Mouse (Mus musculus) hindbrain, embryonic 12.5 days (tissue): ENCODE data around the gene Fam160b1. TPM values are rescaled to one million over a fixed set of nuclear protein-coding genes. Genes with fewer than 3 reads are reported as not detected.

Source experiments
- ATAC-seq: fragments of 200-750 bp; cut with Nextera tagmentation; 2 replicates; pipeline ENCODE4 v1.8.0; 2017; ENCODE audit warnings: moderate TSS enrichment; ENCODE audit not compliant: low FRiP score
- H3K27ac ChIP-seq: fragments of 300-500 bp; sonication (generic); 2 replicates; pipeline ENCODE4 v1.5.1; 2016; ENCODE audit warnings: mild to moderate bottlenecking
- H3K27me3 ChIP-seq: fragments of 300-500 bp; sonication (generic); 2 replicates; pipeline ENCODE4 v1.6.1; 2016; ENCODE audit warnings: mild to moderate bottlenecking
- H3K36me3 ChIP-seq: fragments of 300-500 bp; sonication (generic); 2 replicates; pipeline ENCODE4 v1.6.1; 2016; ENCODE audit warnings: mild to moderate bottlenecking
- H3K4me1 ChIP-seq: fragments of 300-500 bp; sonication (generic); 2 replicates; pipeline ENCODE4 v1.6.1; 2016
- H3K4me2 ChIP-seq: fragments of 300-500 bp; sonication (generic); replicated peaks from 2 replicates; pipeline ENCODE4 v1.6.1; 2016; ENCODE audit warnings: mild to moderate bottlenecking
- H3K4me3 ChIP-seq: fragments of 300-500 bp; sonication (generic); 2 replicates; pipeline ENCODE4 v1.5.1; 2016; ENCODE audit warnings: mild to moderate bottlenecking
- H3K9ac ChIP-seq: fragments of 300-500 bp; sonication (generic); 2 replicates; pipeline ENCODE4 v1.6.1; 2016; ENCODE audit warnings: mild to moderate bottlenecking, moderate library complexity
- H3K9me3 ChIP-seq: fragments of 300-500 bp; sonication (generic); replicated peaks from 2 replicates; pipeline ENCODE4 v1.6.1; 2016; ENCODE audit warnings: mild to moderate bottlenecking
- WGBS: fragments of 180-500 bp; shearing (Covaris S2); methylation state at CpG from one replicate; pipeline ENCODE4 v1.1.7; 2016; 5-methylcytosine and 5-hydroxymethylcytosine counted together
- polyA plus RNA-seq: library from polyadenylated mRNA; unstranded; fragments of >200 nt; fragmentation: Nextera tagmentation; extraction: Ambion mirVana; gene quantifications from 2 replicates; pipeline ENCODE4 v1.2.1, GENCODE M21; 2016

The Fam160b1 gene
- polyA plus RNA-seq, 1 experiment from 2014 or later, result 19.6 TPM

GRCm38 (mm10) chr19:57352337-57352935 is 8.0 kb upstream of the Fam160b1 start:
- Histone ChIP-seq H3K4me1 (peaks cover 12% of the 10 kb centered on the region; the same call in 1 of the 2 replicates), H3K36me3 (no peaks in the 10 kb centered on the region), H3K27ac (no peak overlapping the region), H3K4me2 (no peak overlapping the region), H3K9ac (no peak overlapping the region), H3K9me3 (peaks cover 6% of the 10 kb centered on the region), H3K27me3 (no peaks in the 10 kb centered on the region), H3K4me3 (no peak overlapping the region)
- no peak for ATAC-seq
- WGBS, result 79% methylated on average over 12 of the region's 12 CpGs

GRCm38 (mm10) chr19:57353228-57353627 is 7.3 kb upstream of the Fam160b1 start:
- Histone ChIP-seq H3K27me3 (no peaks in the 10 kb centered on the region), H3K4me3 (no peak overlapping the region), H3K4me2 (no peak overlapping the region), H3K27ac (no peak overlapping the region), H3K4me1 (peaks cover 12% of the 10 kb centered on the region; the same call in 1 of the 2 replicates), H3K36me3 (no peaks in the 10 kb centered on the region), H3K9ac (no peak overlapping the region), H3K9me3 (no peaks in the 10 kb centered on the region)
- 82% methylated on average over 10 of the region's 10 CpGs for WGBS
- ATAC-seq, result no peak

DNA sequence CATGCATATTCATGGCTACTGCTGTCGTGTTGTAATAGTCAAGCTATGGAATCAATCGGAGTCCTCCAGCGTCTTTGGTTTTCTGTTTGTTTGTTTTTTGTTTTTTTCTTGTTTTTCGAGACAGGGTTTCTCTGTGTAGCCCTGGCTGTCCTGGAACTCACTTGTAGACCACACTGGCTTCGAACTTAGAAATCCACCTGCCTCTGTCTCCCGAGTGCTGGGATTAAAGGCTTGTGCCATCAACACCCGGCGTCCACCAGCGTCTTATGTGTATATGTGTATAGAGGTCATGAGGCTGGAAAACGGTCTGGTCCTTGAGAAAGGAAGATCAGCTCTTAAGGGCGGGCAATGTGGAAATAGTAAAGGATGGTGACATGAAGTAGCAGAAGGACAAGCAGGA is 6.4 kb upstream of the Fam160b1 start:
- peaks cover 12% of the 10 kb centered on the region; the same call in 1 of the 2 replicates for H3K4me1 ChIP-seq
- no peak overlapping the region for H3K4me3 ChIP-seq
- no peaks in the 10 kb centered on the region for H3K36me3 ChIP-seq
- H3K4me2 ChIP-seq, result no peak overlapping the region
- ATAC-seq, result no peak
- no peak overlapping the region for H3K9ac ChIP-seq
- no peaks in the 10 kb centered on the region for H3K27me3 ChIP-seq
- 90% methylated on average over 11 of the region's 11 CpGs for WGBS
- no peaks in the 10 kb centered on the region for H3K9me3 ChIP-seq
- H3K27ac ChIP-seq, result no peak overlapping the region

DNA sequence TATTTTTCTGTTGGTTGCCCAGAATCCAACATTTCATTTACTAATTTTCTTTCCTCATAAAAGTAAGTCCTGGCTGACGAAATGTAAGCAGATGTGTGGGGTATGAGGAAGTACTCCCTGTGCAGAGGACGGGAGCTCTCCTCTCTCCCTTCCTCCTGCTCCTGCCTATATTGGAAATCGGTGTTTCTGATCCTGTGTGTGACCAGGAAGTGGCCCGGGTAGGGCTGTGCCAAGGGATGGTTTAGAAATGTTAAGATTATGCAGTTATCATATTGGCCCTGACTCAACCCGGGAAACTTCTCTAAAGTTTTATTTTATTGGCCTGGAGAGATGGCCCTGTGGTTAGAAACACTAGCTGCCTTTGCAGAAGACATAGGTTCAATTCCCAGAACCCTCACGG is 5.8 kb upstream of the Fam160b1 start:
- peaks cover 14% of the 10 kb centered on the region for H3K4me1 ChIP-seq
- H3K4me2 ChIP-seq, result no peak overlapping the region
- 90% methylated on average over 6 of the region's 6 CpGs for WGBS
- no peaks in the 10 kb centered on the region for H3K27me3 ChIP-seq
- H3K36me3 ChIP-seq, result no peaks in the 10 kb centered on the region
- H3K4me3 ChIP-seq, result no peak overlapping the region
- H3K9ac ChIP-seq, result no peak overlapping the region
- H3K27ac ChIP-seq, result no peak overlapping the region
- no peaks in the 10 kb centered on the region for H3K9me3 ChIP-seq
- ATAC-seq, result no peak

- 78% methylated on average over 16 of the region's 16 CpGs for whole genome bisulfite sequencing
- Histone ChIP-seq H3K4me2 (no peak overlapping the region), H3K9me3 (no peaks in the 10 kb centered on the region), H3K27ac (peak overlapping the region; percentile 52), H3K36me3 (no peaks in the 10 kb centered on the region), H3K4me1 (peaks cover 22% of the 10 kb centered on the region), H3K27me3 (no peaks in the 10 kb centered on the region), H3K4me3 (no peak overlapping the region), H3K9ac (no peak overlapping the region)
- no peak for ATAC-seq
Measured at GRCm38 (mm10) chr19:57355451-57356251, 4.8 kb upstream of the Fam160b1 start.

GRCm38 (mm10) chr19:57356273-57356672 is 4.2 kb upstream of the Fam160b1 start:
- Histone ChIP-seq H3K9me3 (no peaks in the 10 kb centered on the region), H3K4me2 (no peak overlapping the region), H3K27me3 (no peaks in the 10 kb centered on the region), H3K4me1 (peaks cover 22% of the 10 kb centered on the region), H3K36me3 (no peaks in the 10 kb centered on the region), H3K9ac (no peak overlapping the region), H3K4me3 (no peak overlapping the region), H3K27ac (no peak overlapping the region)
- WGBS, result 84% methylated on average over 7 of the region's 7 CpGs
- no peak for ATAC-seq

- Histone ChIP-seq H3K9me3 (no peaks in the 10 kb centered on the region), H3K9ac (no peak overlapping the region), H3K4me3 (no peak overlapping the region), H3K36me3 (no peaks in the 10 kb centered on the region), H3K4me1 (peaks cover 22% of the 10 kb centered on the region), H3K27me3 (no peaks in the 10 kb centered on the region), H3K27ac (no peak overlapping the region), H3K4me2 (no peak overlapping the region)
- WGBS, result 86% methylated on average over 6 of the region's 6 CpGs
- no peak for ATAC-seq
Measured at GRCm38 (mm10) chr19:57357244-57357643, 3.2 kb upstream of the Fam160b1 start.

DNA sequence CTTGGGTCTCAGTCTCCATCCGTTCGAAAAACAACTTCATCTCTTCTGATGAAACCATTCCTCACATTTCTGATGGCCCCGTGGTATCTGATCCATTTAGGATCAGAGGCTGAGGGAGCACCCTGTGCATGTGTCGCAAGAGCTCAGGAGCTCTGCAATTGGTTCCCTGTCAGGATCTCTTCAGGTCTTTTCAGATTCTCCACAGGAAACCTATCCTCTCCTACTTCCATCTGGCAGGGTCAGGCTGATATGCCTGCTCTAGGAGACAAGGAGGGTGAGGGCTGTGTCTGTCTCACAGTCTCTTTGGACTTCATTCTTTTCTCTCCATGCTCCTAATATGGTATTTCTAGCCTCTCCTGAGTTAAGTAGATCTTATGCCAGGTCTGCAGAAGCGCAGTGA is 2.7 kb upstream of the Fam160b1 start:
- Histone ChIP-seq H3K4me1 (peaks cover 24% of the 10 kb centered on the region), H3K36me3 (no peaks in the 10 kb centered on the region), H3K4me3 (no peak overlapping the region), H3K27me3 (no peaks in the 10 kb centered on the region), H3K9me3 (no peaks in the 10 kb centered on the region), H3K4me2 (no peak overlapping the region), H3K27ac (no peak overlapping the region), H3K9ac (no peak overlapping the region)
- 87% methylated on average over 5 of the region's 5 CpGs for WGBS
- ATAC-seq, result no peak

DNA sequence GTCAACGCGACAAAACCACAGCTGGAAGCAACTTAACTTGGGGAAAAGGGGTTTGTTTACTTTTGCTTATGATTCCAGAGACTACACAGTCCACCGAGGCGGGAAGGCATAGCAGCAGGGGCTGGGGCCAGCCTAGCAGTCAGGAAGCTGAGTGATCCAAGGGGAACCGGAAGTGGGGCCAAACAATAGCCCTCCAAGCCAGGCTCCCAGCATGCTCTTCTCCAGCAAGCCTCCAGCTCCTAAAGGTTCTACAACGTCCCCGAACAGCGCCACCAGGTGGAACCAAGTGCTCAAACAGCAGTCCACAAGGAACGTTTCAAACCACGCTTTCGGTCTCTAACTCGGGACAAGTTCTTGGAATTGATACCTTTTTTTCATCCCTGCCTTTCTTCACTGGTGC is 2.2 kb upstream of the Fam160b1 start:
- Histone ChIP-seq H3K4me2 (no peak overlapping the region), H3K27ac (no peak overlapping the region; the same call in 1 of the 2 replicates), H3K4me1 (peaks cover 29% of the 10 kb centered on the region), H3K4me3 (no peak overlapping the region), H3K36me3 (no peaks in the 10 kb centered on the region), H3K9ac (no peak overlapping the region), H3K27me3 (no peaks in the 10 kb centered on the region), H3K9me3 (no peaks in the 10 kb centered on the region)
- WGBS, result 78% methylated on average over 12 of the region's 12 CpGs
- ATAC-seq, result no peak

DNA sequence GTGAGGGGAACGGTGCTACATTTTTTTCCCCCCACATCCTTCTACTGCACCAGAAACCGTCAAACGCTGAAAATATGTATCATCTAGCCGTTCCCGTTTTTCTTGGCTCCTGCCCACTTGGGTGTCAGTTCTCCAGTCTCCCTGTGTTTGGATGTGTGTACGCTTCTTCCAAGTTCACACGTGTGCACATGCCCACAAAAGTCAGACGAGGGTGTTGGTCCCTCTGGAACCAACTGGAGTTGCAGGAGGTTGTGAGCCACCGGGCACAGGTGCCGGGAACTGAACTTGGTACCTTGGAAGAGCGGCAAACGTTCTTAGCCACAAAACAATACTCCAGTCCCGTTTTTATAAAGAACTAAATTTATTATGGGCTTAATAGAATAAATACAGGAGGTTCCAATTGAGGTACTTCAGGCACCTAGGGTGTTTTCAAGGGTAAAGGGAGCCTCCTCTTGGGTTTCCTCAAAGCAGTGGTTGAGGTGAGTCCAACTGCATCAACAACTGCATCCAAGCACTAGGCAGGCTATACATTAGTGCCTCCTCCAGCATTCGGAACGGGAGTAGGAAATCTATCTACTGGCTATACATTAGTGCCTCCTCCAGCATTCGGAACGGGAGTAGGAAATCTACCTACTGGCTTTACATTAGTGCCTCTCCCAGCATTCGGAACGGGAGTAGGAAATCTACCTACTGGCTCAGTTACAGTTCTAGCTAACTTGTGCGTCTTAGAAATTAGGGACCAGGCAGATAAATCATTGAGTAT is 1.5 kb upstream of the Fam160b1 start:
- no peaks in the 10 kb centered on the region for H3K27me3 ChIP-seq
- H3K4me1 ChIP-seq, result peaks cover 34% of the 10 kb centered on the region
- H3K9me3 ChIP-seq, result no peaks in the 10 kb centered on the region
- H3K36me3 ChIP-seq, result no peaks in the 10 kb centered on the region
- H3K4me2 ChIP-seq, result no peak overlapping the region
- no peak overlapping the region for H3K9ac ChIP-seq
- H3K4me3 ChIP-seq, result no peak overlapping the region
- ATAC-seq, result no peak
- WGBS, result 93% methylated on average over 20 of the region's 20 CpGs
- H3K27ac ChIP-seq, result no peak overlapping the region; the same call in 1 of the 2 replicates

DNA sequence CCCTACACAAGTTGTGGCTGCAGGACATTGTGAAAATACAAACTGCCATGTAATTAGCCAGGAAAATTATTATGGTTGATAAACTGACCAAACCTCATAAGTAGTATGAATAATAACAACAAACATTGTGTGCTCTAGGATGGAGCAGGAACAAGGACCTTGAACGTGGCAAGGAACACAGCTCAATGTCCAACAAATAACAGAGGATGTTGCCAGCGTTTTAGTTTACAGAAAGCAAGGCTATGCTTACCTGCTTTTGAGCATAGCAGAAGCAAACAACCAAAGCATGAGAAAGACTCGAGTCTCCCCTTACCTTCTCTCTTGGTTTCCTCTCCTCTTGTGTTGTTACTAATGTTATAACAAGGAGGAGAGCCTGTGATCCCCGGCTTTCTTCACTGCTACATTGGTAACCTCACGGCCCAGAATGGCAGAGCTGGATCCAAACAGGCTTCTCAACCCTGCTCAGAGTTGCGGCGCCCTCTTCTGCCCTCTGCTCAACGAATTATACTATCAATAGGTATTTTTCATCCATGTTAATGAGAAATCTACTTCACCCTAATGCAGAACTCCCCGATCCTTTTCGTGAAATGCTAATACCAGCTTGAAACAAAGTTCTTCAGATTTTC is 666 bp upstream of the Fam160b1 start:
- Histone ChIP-seq H3K4me3 (peak overlapping the region; percentile 94), H3K4me2 (peak overlapping the region; percentile 67), H3K9ac (peak overlapping the region; percentile 99), H3K4me1 (peaks cover 42% of the 10 kb centered on the region), H3K27ac (peak overlapping the region; percentile 97), H3K36me3 (no peaks in the 10 kb centered on the region), H3K27me3 (no peaks in the 10 kb centered on the region), H3K9me3 (no peaks in the 10 kb centered on the region)
- 47% methylated on average over 10 of the region's 10 CpGs for WGBS
- no peak for ATAC-seq
